Mouse (Mus musculus): ENCODE data around the gene Prdm16. TPM values are rescaled to one million over a fixed set of nuclear protein-coding genes. Genes with fewer than 3 reads are reported as not detected.
A peak's percentile ranks its signal among the peaks of the same experiment; 100 is the strongest.

The Prdm16 gene
- polyA plus RNA-seq, 1 experiment from 2014 or later = 12.5 TPM

DNA sequence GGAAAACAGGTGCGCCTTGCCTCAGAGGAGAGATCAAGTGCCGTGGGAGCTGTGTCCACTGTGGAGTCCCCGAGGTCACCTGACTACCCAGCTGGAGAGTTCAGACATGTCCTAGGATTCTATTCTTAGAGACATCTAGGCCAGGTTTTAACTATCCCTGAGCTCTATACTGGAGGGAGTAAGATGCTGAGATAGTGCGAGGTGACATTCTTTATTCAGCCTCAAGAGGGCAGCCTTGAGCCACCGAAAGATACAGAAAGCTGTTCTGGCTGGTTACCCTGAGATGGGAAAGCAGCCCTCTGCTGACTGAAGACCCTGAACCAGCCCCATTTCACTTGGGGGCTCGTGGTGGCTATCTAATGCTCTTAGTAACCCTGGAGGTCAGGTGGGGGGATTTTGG, 307.8 kb downstream of the Prdm16 start:
- H3K27me3 ChIP-seq (ENCODE audit: low read depth, poor library complexity, severe bottlenecking) = peaks cover 68% of the 10 kb centered on the region

DNA sequence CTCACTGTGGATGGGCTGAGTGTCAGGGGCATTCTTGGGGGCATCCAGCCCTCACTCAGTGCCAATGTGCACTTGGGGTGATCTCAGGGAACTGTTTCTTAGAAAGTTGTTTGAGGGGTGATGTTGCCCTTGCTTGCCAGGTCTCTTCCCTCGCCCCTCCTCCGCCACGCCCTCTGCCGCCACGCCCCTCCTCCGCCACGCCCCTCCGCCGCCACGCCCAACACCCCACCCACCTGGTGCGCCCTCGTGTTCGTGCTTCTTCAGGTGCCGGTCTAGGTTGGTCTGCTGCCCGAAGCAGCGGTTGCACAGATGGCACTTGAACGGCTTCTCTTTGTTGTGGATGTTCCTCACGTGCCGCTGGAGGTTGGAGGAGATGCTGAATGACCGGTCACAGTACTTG, 308.2 kb downstream of the Prdm16 start:
- H3K4me1 ChIP-seq = peaks cover 36% of the 10 kb centered on the region
- peak overlapping the region; percentile 21; the same call in 1 of the 2 replicates for H3K4me3 ChIP-seq
- WGBS = 6% methylated on average over 18 of the region's 20 CpGs
- H3K36me3 ChIP-seq = no peaks in the 10 kb centered on the region; the same call in 1 of the 2 replicates
- DNase-seq (ENCODE audit: low spot score) = no peak
- peaks cover 64% of the 10 kb centered on the region for H3K27me3 ChIP-seq (ENCODE audit: low read depth, poor library complexity, severe bottlenecking)
- no peaks in the 10 kb centered on the region for H3K9me3 ChIP-seq (replicated peaks)
- H3K27ac ChIP-seq (replicated peaks) = no peak overlapping the region

More for the DNA sequence above, 307.8 kb downstream of the Prdm16 start:
- WGBS = 5% methylated on average over 6 of the region's 6 CpGs
- peak; percentile 81 for DNase-seq (ENCODE audit: low spot score)
- peak overlapping the region; percentile 21; the same call in 1 of the 2 replicates for H3K4me3 ChIP-seq
- H3K27ac ChIP-seq (replicated peaks) = peak overlapping the region; percentile 30; the same call in 1 of the 2 replicates
- H3K36me3 ChIP-seq = no peaks in the 10 kb centered on the region
- H3K9me3 ChIP-seq (replicated peaks) = no peaks in the 10 kb centered on the region
- peaks cover 40% of the 10 kb centered on the region for H3K4me1 ChIP-seq

DNA sequence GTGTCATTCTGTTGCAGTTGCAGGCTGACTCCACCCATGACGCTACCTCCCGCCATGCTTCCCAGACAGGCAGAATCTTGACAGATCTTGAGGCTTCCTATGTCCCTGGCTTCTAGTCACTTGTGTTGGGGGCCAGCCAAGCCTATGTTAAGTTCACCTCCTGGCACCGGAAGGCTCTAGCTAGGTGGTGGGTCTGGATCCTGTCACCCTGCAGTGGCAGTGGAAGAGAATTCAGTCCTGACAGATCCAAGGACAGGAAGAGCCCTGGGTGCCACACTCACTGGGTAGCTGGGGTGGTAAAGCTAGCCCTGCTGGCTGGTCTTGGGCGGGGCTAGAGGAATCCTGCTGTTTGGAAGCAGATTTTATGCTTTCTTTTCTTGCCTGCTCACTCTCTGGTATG, 311.3 kb downstream of the Prdm16 start:
- H3K9me3 ChIP-seq (replicated peaks) = no peaks in the 10 kb centered on the region
- no peak overlapping the region for H3K4me3 ChIP-seq
- peaks cover 19% of the 10 kb centered on the region for H3K4me1 ChIP-seq
- WGBS = 63% methylated on average over 4 of the region's 4 CpGs
- H3K27ac ChIP-seq (replicated peaks) = no peak overlapping the region
- no peak for DNase-seq (ENCODE audit: low spot score)
- H3K36me3 ChIP-seq = peaks cover 7% of the 10 kb centered on the region; the same call in 1 of the 2 replicates
- H3K27me3 ChIP-seq (ENCODE audit: low read depth, poor library complexity, severe bottlenecking) = peaks cover 48% of the 10 kb centered on the region

DNA sequence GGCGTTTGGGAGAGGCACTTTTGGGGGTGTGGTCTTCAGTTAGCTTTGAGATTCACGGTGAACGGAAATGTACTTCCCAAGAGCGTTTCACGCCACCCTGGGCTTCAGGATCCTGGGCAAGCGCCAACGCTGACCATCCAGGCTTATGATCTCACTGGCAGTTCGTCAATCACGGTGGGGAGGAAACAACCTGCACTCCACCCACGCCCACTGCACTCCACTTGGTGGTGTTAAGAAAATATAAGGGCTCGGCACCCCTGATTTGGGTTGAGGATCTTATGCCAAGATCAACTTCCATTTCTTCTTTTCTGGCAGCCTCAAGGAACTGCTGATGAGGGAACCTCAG, 323.1 kb downstream of the Prdm16 start:
- Histone ChIP-seq H3K4me3 (no peak overlapping the region), H3K36me3 (no peaks in the 10 kb centered on the region), H3K9me3 (replicated peaks) (no peaks in the 10 kb centered on the region), H3K27ac (replicated peaks) (no peak overlapping the region), H3K27me3 (ENCODE audit: low read depth, poor library complexity, severe bottlenecking) (no peaks in the 10 kb centered on the region), H3K4me1 (peaks cover 12% of the 10 kb centered on the region; the same call in 1 of the 2 replicates)
- no peak for DNase-seq (ENCODE audit: low spot score)
- 85% methylated on average over 11 of the region's 11 CpGs for WGBS

DNA sequence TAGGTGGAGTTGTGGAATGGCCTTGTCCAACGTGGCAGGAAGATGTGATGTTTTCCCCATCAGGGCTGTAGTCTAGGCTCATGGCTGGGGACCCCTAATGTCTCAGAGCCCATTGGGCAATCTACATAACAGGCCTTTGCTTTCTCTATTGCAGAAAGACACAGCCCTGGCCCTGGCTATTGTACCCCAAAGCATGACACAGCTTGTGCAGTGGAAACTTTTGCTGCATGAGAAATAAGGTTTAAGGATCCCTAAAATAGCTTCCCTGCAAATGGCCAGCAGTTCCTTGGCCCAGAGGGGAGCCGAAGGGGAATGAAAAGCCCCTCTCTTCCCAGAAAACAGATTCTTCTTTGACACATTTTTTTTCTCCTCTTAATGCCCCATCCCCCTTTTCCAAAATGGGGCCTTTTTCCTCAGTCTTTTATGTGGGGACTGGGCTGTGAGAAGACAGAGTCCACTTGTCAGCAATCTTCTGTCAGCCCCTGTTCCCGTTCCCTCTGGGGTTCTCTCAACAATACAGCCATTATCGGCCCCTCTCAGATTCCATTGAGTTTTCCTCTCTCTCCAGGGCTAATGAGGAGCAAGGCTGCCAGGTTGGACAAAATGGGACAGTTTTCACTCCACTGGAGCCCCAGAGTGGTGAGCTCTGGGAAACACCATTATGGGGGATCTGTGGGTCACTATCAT, 323.6 kb downstream of the Prdm16 start:
- Histone ChIP-seq H3K27ac (replicated peaks) (no peak overlapping the region), H3K4me1 (peaks cover 12% of the 10 kb centered on the region; the same call in 1 of the 2 replicates), H3K9me3 (replicated peaks) (0 out of 2 replicates have a peak, but pooled peaks cover under 1% of the 10 kb centered on the region), H3K27me3 (ENCODE audit: low read depth, poor library complexity, severe bottlenecking) (no peaks in the 10 kb centered on the region), H3K4me3 (no peak overlapping the region), H3K36me3 (no peaks in the 10 kb centered on the region)
- DNase-seq (ENCODE audit: low spot score) = no peak
- WGBS = 65% methylated on average over 4 of the region's 4 CpGs

DNA sequence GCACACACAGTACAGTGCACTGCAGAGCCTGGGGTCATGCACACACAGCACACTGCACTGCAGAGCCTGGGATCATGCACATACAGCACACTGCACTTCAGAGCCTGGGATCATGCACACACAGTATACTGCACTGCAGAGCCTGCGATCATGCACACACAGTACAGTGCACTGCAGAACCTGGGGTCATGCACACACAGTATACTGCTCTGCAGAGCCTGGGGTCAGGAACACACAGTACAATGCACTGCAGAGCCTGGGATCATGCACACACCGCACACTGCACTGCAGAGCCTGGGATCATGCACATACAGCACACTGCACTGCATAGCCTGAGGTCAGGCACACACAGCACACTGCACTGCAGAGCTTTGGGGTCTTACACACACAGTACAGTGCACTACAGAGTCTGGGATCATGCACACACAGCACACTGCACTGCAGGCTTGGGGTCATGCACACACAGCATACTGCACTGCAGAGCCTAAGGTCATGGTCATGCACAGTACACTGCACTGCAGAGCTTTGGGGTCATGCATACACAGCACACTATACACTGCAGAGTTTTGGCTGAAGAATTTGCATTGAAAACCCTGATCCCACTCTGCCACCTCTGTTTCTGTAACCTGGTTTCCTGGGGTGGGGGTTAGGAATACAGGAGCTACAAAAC, 324.4 kb downstream of the Prdm16 start:
- peaks cover 9% of the 10 kb centered on the region; the same call in 1 of the 2 replicates for H3K4me1 ChIP-seq
- 91% methylated on average over 2 of the region's 2 CpGs for WGBS
- no peak for DNase-seq (ENCODE audit: low spot score)
- H3K9me3 ChIP-seq (replicated peaks) = 0 out of 2 replicates have a peak, but pooled peaks cover 3% of the 10 kb centered on the region
- no peak overlapping the region for H3K27ac ChIP-seq (replicated peaks)
- H3K36me3 ChIP-seq = no peaks in the 10 kb centered on the region
- H3K4me3 ChIP-seq = no peak overlapping the region
- H3K27me3 ChIP-seq (ENCODE audit: low read depth, poor library complexity, severe bottlenecking) = no peaks in the 10 kb centered on the region

DNA sequence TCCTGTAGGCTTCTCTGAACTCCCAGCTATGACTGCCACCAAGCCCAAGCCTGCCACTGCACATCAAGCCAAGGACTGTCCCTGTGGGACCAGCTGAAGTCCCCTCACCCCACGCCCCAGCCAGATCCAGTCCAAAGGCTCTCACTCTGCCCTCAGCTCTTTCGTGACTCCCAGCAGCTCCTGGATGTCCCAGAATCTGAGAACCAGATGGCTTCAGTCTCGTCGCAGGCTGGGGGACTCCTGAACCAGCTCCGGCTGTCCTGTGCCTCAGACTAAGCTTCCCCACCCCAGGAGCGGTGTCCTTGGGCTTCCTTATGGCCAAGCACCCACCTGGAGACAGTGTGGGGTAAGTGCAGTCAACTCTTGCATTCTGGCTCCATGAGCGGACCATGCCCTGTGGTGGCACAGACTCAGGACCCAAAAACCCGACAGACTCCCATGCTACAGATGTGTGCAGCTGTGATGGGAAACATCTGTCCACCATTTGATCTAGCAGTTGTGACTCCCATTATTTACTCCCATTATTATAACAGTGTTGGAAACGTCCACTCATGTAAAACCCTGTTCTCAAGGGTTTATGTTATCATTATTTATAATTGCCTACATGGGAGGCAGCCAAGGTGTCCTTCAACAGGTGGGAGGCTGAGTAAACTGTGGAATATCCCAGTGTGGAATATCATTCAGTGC, 326.0 kb downstream of the Prdm16 start:
- Histone ChIP-seq H3K36me3 (no peaks in the 10 kb centered on the region), H3K9me3 (replicated peaks) (0 out of 2 replicates have a peak, but pooled peaks cover 3% of the 10 kb centered on the region), H3K27ac (replicated peaks) (no peak overlapping the region), H3K4me3 (no peak overlapping the region), H3K4me1 (peaks cover 4% of the 10 kb centered on the region; the same call in 1 of the 2 replicates), H3K27me3 (ENCODE audit: low read depth, poor library complexity, severe bottlenecking) (no peaks in the 10 kb centered on the region)
- no peak for DNase-seq (ENCODE audit: low spot score)
- WGBS = 87% methylated on average over 9 of the region's 9 CpGs

DNA sequence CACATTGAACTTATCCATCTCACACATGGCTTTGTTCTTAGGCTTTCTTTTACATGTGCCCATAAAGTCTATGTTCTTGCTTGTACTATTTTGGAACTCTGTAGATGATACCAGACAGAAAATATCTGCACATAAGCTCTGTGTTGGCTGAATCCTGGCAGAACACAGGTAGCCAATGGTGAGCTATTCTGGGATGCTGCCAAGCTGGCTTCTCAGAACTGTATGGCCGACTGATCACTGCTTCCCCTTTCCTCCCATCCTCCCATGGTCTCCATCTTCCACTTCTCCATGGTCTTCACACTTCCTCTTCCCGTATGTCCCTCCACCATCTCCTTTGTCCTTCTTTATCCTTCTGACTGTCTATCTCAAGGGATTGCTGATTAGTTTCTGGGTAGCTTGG, 327.5 kb downstream of the Prdm16 start:
- Histone ChIP-seq H3K27ac (replicated peaks) (no peak overlapping the region), H3K4me3 (no peak overlapping the region), H3K36me3 (no peaks in the 10 kb centered on the region), H3K9me3 (replicated peaks) (0 out of 2 replicates have a peak, but pooled peaks cover 3% of the 10 kb centered on the region), H3K27me3 (ENCODE audit: low read depth, poor library complexity, severe bottlenecking) (no peaks in the 10 kb centered on the region), H3K4me1 (peaks cover 4% of the 10 kb centered on the region; the same call in 1 of the 2 replicates)
- no peak for DNase-seq (ENCODE audit: low spot score)
- 85% methylated on average over 2 of the region's 2 CpGs for WGBS

DNA sequence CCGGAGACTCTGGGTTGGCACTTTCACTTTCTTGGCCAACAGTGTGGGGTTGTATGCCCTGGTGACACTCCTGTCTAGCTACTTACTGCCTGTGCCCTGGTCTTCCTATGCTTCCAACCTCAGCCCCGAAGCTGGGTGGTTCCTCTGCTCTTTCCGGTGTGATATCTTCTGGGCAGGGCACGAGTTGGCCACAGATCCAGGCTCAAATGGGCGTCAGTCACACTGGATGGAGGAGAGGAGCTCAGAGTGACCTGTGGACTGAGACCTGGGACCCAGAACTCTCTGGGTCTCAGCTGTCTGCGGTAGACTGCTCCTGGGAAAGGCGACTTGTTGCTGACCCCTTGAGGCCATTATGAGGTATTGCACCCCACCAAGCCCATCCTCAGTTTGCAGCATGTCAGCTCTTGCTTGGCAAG, 335.2 kb downstream of the Prdm16 start, which contains the start of gene Arhgef16:
Gene Arhgef16, minus strand, starts transcription at position 211 of the 416 bp plus-strand sequence.
- Histone ChIP-seq H3K9me3 (replicated peaks) (no peaks in the 10 kb centered on the region), H3K4me3 (0 out of 2 replicates have a peak within 1 kb of the TSS, but pooled peaks have one; percentile 63), H3K27ac (replicated peaks) (no peak within 1 kb of the TSS), H3K4me1 (peaks cover 26% of the 10 kb centered on the region), H3K27me3 (ENCODE audit: low read depth, poor library complexity, severe bottlenecking) (peaks cover 64% of the 10 kb centered on the region), H3K36me3 (no peaks in the 10 kb centered on the region)
- DNase-seq (ENCODE audit: low spot score) = peak; percentile 67
- 27% methylated on average over 7 of the region's 7 CpGs for WGBS

DNA sequence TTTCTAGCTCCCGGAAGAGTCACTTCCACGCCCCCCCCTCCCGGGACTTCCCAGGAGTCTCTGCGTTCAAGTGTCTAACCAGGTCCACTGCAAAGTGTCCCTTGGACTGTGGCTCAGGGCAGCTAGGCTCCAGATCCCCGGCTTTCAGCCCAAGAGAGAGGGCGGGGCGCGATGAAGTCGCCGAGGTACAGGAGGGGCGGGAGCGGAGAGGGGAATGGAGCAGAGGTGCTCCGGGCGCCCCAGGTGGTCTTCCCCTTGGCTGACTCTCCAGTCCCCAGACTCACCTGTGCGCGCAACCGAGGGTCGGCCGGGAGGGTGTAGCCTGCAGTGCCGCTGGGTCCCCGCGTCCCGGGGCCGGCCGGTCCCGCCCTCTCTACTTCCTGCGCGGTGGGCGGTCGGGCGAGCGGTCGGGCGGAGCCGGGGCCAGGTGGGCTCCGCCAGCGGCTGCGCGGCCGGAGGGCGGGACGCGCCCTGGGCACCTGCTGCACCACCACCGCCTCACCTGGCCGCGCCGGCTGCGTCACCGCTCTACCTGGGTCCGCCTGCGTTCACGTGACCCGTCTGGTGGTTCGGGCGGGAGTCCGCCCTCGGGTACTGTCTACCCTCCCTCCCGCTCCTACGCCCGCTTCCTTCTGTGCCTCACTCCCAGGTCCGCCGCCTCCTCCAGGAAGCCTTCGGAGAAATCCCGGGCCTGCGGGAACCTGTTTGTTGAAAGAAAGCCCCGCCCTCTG, 337.0 kb downstream of the Prdm16 start:
- peaks cover 26% of the 10 kb centered on the region for H3K4me1 ChIP-seq
- H3K36me3 ChIP-seq = no peaks in the 10 kb centered on the region
- under 1% methylated on average over 66 of the region's 66 CpGs for WGBS
- peak; percentile 27 for DNase-seq (ENCODE audit: low spot score)
- peak overlapping the region; percentile 63 for H3K4me3 ChIP-seq
- H3K27ac ChIP-seq (replicated peaks) = peak overlapping the region; percentile 38; the same call in 1 of the 2 replicates
- no peaks in the 10 kb centered on the region for H3K9me3 ChIP-seq (replicated peaks)
- H3K27me3 ChIP-seq (ENCODE audit: low read depth, poor library complexity, severe bottlenecking) = peaks cover 68% of the 10 kb centered on the region

DNA sequence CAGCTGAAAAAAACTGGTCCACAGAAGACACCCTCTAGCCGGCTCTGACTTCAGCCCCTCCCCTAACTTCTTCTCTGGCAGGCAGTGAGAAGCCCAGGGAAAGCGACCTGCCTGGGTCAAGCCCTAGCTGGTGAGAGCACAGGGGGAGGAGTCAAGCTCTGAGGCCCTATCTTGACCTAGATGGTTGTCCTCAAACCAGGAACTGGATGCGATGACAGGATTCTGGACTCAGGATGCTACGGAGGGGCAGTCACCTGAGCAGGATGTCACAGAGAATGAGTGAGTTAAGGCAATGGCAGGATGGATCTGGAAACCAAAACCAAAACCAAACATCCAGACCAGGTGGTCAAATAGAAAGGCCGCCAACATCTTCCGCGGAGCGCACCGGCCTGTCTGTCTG, 338.9 kb downstream of the Prdm16 start:
- Histone ChIP-seq H3K9me3 (replicated peaks) (no peaks in the 10 kb centered on the region), H3K4me3 (no peak overlapping the region), H3K4me1 (peaks cover 39% of the 10 kb centered on the region), H3K27me3 (ENCODE audit: low read depth, poor library complexity, severe bottlenecking) (peaks cover 67% of the 10 kb centered on the region), H3K36me3 (no peaks in the 10 kb centered on the region), H3K27ac (replicated peaks) (0 out of 2 replicates have a peak overlapping the region, but pooled peaks have one; percentile 6)
- WGBS = 34% methylated on average over 9 of the region's 9 CpGs
- no peak for DNase-seq (ENCODE audit: low spot score)

DNA sequence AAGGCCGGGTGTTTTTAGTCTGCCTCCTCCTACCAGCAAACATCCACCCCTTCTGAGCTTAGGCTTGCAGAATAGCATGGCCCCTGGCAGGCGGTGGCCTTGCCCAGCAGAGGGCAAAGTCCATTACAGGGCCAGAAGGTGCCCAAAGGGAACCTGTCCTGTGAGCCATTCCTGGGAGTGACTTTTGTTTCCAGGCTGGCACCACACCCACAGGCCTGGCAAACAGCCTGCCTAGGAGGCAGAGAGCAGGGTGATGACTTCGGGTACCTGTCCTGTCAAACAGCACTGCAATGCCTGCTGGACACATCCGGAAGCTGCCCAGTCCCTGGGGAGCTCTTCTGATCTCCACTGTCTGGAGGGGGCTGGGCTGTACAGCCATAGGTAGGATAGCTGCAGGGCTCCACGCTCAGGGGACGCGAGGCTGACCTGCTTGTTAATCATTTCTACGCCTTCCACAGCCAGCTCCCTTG, 342.4 kb downstream of the Prdm16 start:
- Histone ChIP-seq H3K27me3 (ENCODE audit: low read depth, poor library complexity, severe bottlenecking) (peaks cover 32% of the 10 kb centered on the region), H3K36me3 (no peaks in the 10 kb centered on the region), H3K4me1 (peaks cover 26% of the 10 kb centered on the region), H3K27ac (replicated peaks) (0 out of 2 replicates have a peak overlapping the region, but pooled peaks have one; percentile 17), H3K4me3 (no peak overlapping the region), H3K9me3 (replicated peaks) (no peaks in the 10 kb centered on the region)
- no peak for DNase-seq (ENCODE audit: low spot score)
- WGBS = 63% methylated on average over 8 of the region's 8 CpGs

Data from midbrain, embryonic 10.5 days (tissue).